Mouse (Mus musculus) bone marrow macrophage, adult 2 months (primary cell): ENCODE data around the gene Shmt1.

Source experiments
- CTCF ChIP-seq: IDR thresholded peaks from 2 replicates; pipeline ENCODE4 v1.5.1; 2012; ENCODE audit warnings: low read depth, mild to moderate bottlenecking, low read length, moderate library complexity
- POLR2A ChIP-seq: IDR thresholded peaks from 2 replicates; pipeline ENCODE4 v1.6.1; 2012; ENCODE audit warnings: mild to moderate bottlenecking, low read depth, low read length, borderline replicate concordance

GRCm38 (mm10) chr11:60830433-60831052 lies 19.0 kb upstream of the Shmt1 start, which contains the start of gene Dhrs7b:
- TF ChIP-seq CTCF (no peak), POLR2A (no peak)
